Mouse (Mus musculus) neural tube, embryonic 15.5 days (tissue): ENCODE results near the gene N4bp2l1. TPM values are rescaled to one million over a fixed set of nuclear protein-coding genes. Genes with fewer than 3 reads are reported as not detected.

Experiments used
- ATAC-seq: fragments of 200-750 bp; cut with Nextera tagmentation; 2 replicates; pipeline ENCODE4 v1.8.0; 2017; ENCODE audit warnings: mild to moderate bottlenecking, moderate TSS enrichment, moderate library complexity; ENCODE audit not compliant: low FRiP score
- H3K27ac ChIP-seq: fragments of 300-500 bp; sonication (generic); replicated peaks from 2 replicates; pipeline ENCODE4 v1.5.1; 2015; ENCODE audit warnings: mild to moderate bottlenecking, inconsistent platforms
- H3K27me3 ChIP-seq: fragments of 300-500 bp; sonication (generic); replicated peaks from 2 replicates; pipeline ENCODE4 v1.6.1; 2015; ENCODE audit warnings: inconsistent platforms
- H3K36me3 ChIP-seq: fragments of 300-500 bp; sonication (generic); 2 replicates; pipeline ENCODE4 v1.6.1; 2015; ENCODE audit warnings: inconsistent platforms
- H3K4me1 ChIP-seq: fragments of 300-500 bp; sonication (generic); 2 replicates; pipeline ENCODE4 v1.6.1; 2015; ENCODE audit warnings: inconsistent platforms
- H3K4me2 ChIP-seq: fragments of 300-500 bp; sonication (generic); 2 replicates; pipeline ENCODE4 v1.6.1; 2015; ENCODE audit warnings: inconsistent platforms, mild to moderate bottlenecking, moderate library complexity
- H3K4me3 ChIP-seq: fragments of 300-500 bp; sonication (generic); replicated peaks from 2 replicates; pipeline ENCODE4 v1.5.1; 2015; ENCODE audit warnings: mild to moderate bottlenecking, inconsistent platforms
- H3K9ac ChIP-seq: fragments of 300-500 bp; sonication (generic); replicated peaks from 2 replicates; pipeline ENCODE4 v1.6.1; 2015; ENCODE audit warnings: mild to moderate bottlenecking, inconsistent platforms
- H3K9me3 ChIP-seq: fragments of 300-500 bp; sonication (generic); replicated peaks from 2 replicates; pipeline ENCODE4 v1.6.1; 2016; ENCODE audit warnings: inconsistent platforms
- WGBS: fragments of 180-500 bp; shearing (Covaris S2); methylation state at CpG from one replicate; pipeline ENCODE4 v1.1.7; 2015; ENCODE audit warnings: mixed read lengths; 5-methylcytosine and 5-hydroxymethylcytosine counted together
- polyA plus RNA-seq: library from polyadenylated mRNA; unstranded; fragments of >200 nt; fragmentation: Nextera tagmentation; extraction: Ambion mirVana; gene quantifications from 2 replicates; pipeline ENCODE4 v1.2.1, GENCODE M21; 2015

Gene N4bp2l1
- polyA plus RNA-seq, 1 experiment from 2014 or later = 16.6 TPM

GRCm38 (mm10) chr5:150616216-150616615 is 19.2 kb upstream of the N4bp2l1 start:
- Histone ChIP-seq H3K4me3 (no peak overlapping the region), H3K36me3 (no peaks in the 10 kb centered on the region), H3K9me3 (no peaks in the 10 kb centered on the region), H3K4me2 (no peak overlapping the region), H3K9ac (no peak overlapping the region), H3K27ac (no peak overlapping the region), H3K4me1 (no peaks in the 10 kb centered on the region), H3K27me3 (no peaks in the 10 kb centered on the region)
- ATAC-seq = no peak
- 95% methylated on average over 2 of the region's 2 CpGs for WGBS

GRCm38 (mm10) chr5:150614054-150614453 is 17.1 kb upstream of the N4bp2l1 start:
- H3K36me3 ChIP-seq = peaks cover 3% of the 10 kb centered on the region; the same call in 1 of the 2 replicates
- H3K4me1 ChIP-seq = no peaks in the 10 kb centered on the region
- no peaks in the 10 kb centered on the region for H3K9me3 ChIP-seq
- H3K9ac ChIP-seq = no peak overlapping the region
- 95% methylated on average over 2 of the region's 2 CpGs for WGBS
- H3K4me2 ChIP-seq = no peak overlapping the region
- no peak for ATAC-seq
- H3K4me3 ChIP-seq = no peak overlapping the region
- H3K27me3 ChIP-seq = no peaks in the 10 kb centered on the region
- no peak overlapping the region for H3K27ac ChIP-seq

GRCm38 (mm10) chr5:150611697-150612096 is 14.7 kb upstream of the N4bp2l1 start:
- WGBS = 79% methylated on average over 12 of the region's 12 CpGs
- H3K36me3 ChIP-seq = peaks cover 16% of the 10 kb centered on the region
- H3K27me3 ChIP-seq = no peaks in the 10 kb centered on the region
- H3K4me3 ChIP-seq = no peak overlapping the region
- no peak overlapping the region for H3K9ac ChIP-seq
- no peak overlapping the region for H3K4me2 ChIP-seq
- H3K4me1 ChIP-seq = no peaks in the 10 kb centered on the region
- no peaks in the 10 kb centered on the region for H3K9me3 ChIP-seq
- H3K27ac ChIP-seq = no peak overlapping the region
- no peak for ATAC-seq

GRCm38 (mm10) chr5:150611136-150611535 is 14.1 kb upstream of the N4bp2l1 start:
- Histone ChIP-seq H3K9me3 (no peaks in the 10 kb centered on the region), H3K9ac (no peak overlapping the region), H3K4me1 (no peaks in the 10 kb centered on the region), H3K36me3 (peaks cover 22% of the 10 kb centered on the region), H3K27me3 (no peaks in the 10 kb centered on the region), H3K4me2 (no peak overlapping the region), H3K27ac (no peak overlapping the region), H3K4me3 (no peak overlapping the region)
- no peak for ATAC-seq
- 63% methylated on average over 1 of the region's 1 CpGs for WGBS

GRCm38 (mm10) chr5:150607631-150608030 is 10.6 kb upstream of the N4bp2l1 start:
- Histone ChIP-seq H3K9ac (no peak overlapping the region), H3K4me2 (no peak overlapping the region), H3K27ac (no peak overlapping the region), H3K27me3 (no peaks in the 10 kb centered on the region), H3K4me3 (no peak overlapping the region), H3K4me1 (no peaks in the 10 kb centered on the region), H3K36me3 (peaks cover 24% of the 10 kb centered on the region), H3K9me3 (no peaks in the 10 kb centered on the region)
- 93% methylated on average over 8 of the region's 8 CpGs for WGBS
- ATAC-seq = no peak

GRCm38 (mm10) chr5:150606131-150606530 is 9.1 kb upstream of the N4bp2l1 start:
- Histone ChIP-seq H3K4me3 (no peak overlapping the region), H3K4me1 (peaks cover 11% of the 10 kb centered on the region), H3K9ac (no peak overlapping the region), H3K4me2 (no peak overlapping the region), H3K27me3 (no peaks in the 10 kb centered on the region), H3K27ac (no peak overlapping the region), H3K9me3 (no peaks in the 10 kb centered on the region), H3K36me3 (peaks cover 24% of the 10 kb centered on the region)
- ATAC-seq = no peak
- WGBS = 97% methylated on average over 6 of the region's 6 CpGs

- peaks cover 10% of the 10 kb centered on the region for H3K36me3 ChIP-seq
- H3K4me2 ChIP-seq = no peak overlapping the region
- H3K9me3 ChIP-seq = no peaks in the 10 kb centered on the region
- peak; percentile 81 for ATAC-seq
- H3K4me3 ChIP-seq = no peak overlapping the region
- 35% methylated on average over 14 of the region's 14 CpGs for WGBS
- H3K9ac ChIP-seq = no peak overlapping the region
- H3K27ac ChIP-seq = peak overlapping the region; percentile 60
- peaks cover 14% of the 10 kb centered on the region for H3K4me1 ChIP-seq
- H3K27me3 ChIP-seq = peaks cover 9% of the 10 kb centered on the region; the same call in 1 of the 2 replicates
Measured at GRCm38 (mm10) chr5:150601441-150602230, 4.6 kb upstream of the N4bp2l1 start.

GRCm38 (mm10) chr5:150600554-150601440 is 3.8 kb upstream of the N4bp2l1 start:
- 0 out of 2 replicates have a peak, but pooled peaks have one; percentile 51 for ATAC-seq
- Histone ChIP-seq H3K4me3 (no peak overlapping the region), H3K4me2 (no peak overlapping the region), H3K9ac (no peak overlapping the region), H3K4me1 (peaks cover 14% of the 10 kb centered on the region), H3K27me3 (peaks cover 16% of the 10 kb centered on the region; the same call in 1 of the 2 replicates), H3K27ac (peak overlapping the region; percentile 60), H3K36me3 (peaks cover 6% of the 10 kb centered on the region; the same call in 1 of the 2 replicates), H3K9me3 (no peaks in the 10 kb centered on the region)
- WGBS = 57% methylated on average over 20 of the region's 20 CpGs

GRCm38 (mm10) chr5:150599301-150600294 is 2.6 kb upstream of the N4bp2l1 start:
- whole genome bisulfite sequencing = 67% methylated on average over 13 of the region's 13 CpGs
- H3K27me3 ChIP-seq = peaks cover 22% of the 10 kb centered on the region; the same call in 1 of the 2 replicates
- H3K4me1 ChIP-seq = peaks cover 18% of the 10 kb centered on the region
- no peak overlapping the region for H3K9ac ChIP-seq
- no peak overlapping the region for H3K4me2 ChIP-seq
- H3K27ac ChIP-seq = no peak overlapping the region
- H3K4me3 ChIP-seq = no peak overlapping the region
- H3K9me3 ChIP-seq = no peaks in the 10 kb centered on the region
- peaks cover 6% of the 10 kb centered on the region; the same call in 1 of the 2 replicates for H3K36me3 ChIP-seq
- ATAC-seq = no peak

- no peak for ATAC-seq
- no peak overlapping the region for H3K4me3 ChIP-seq
- H3K4me1 ChIP-seq = peaks cover 21% of the 10 kb centered on the region
- no peak overlapping the region for H3K9ac ChIP-seq
- H3K4me2 ChIP-seq = no peak overlapping the region
- H3K36me3 ChIP-seq = peaks cover 6% of the 10 kb centered on the region; the same call in 1 of the 2 replicates
- H3K27me3 ChIP-seq = peaks cover 22% of the 10 kb centered on the region; the same call in 1 of the 2 replicates
- H3K27ac ChIP-seq = no peak overlapping the region
- WGBS = 74% methylated on average over 21 of the region's 21 CpGs
- no peaks in the 10 kb centered on the region for H3K9me3 ChIP-seq
Measured at GRCm38 (mm10) chr5:150598202-150599119, 1.5 kb upstream of the N4bp2l1 start.
